Mouse (Mus musculus): ENCODE data around the gene Tdrd6. TPM values are rescaled to one million over a fixed set of nuclear protein-coding genes. Genes with fewer than 3 reads are reported as not detected.
A peak's percentile ranks its signal among the peaks of the same experiment; 100 is the strongest.

Gene Tdrd6
- polyA plus RNA-seq, 1 experiment from 2014 or later, result 0.05 TPM

DNA sequence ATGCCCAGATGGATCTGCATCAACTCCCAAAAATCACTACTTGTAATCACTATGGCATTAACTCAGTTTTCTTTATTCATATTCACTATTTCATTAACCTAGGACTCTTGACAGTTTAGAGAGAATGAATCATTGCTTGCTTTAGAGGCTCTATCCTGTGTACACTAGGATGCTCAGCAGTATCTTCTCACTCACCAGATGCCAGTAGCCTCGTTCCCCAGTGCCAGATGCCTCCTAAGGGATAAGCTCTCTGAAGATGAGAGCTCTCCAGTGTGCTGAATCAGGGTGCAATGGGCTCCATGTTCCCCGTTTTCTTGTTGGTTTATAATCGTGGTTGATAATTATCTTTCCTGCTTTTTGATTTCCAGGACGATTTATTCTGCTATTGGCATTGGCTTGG, 31.4 kb downstream of the Tdrd6 start:
- H3K4me1 ChIP-seq, result no peaks in the 10 kb centered on the region
- no peak overlapping the region for H3K27ac ChIP-seq
- no peaks in the 10 kb centered on the region for H3K36me3 ChIP-seq
- H3K4me2 ChIP-seq (replicated peaks), result no peak overlapping the region
- no peaks in the 10 kb centered on the region for H3K27me3 ChIP-seq
- no peak for ATAC-seq (ENCODE audit: low FRiP score)
- H3K4me3 ChIP-seq, result no peak overlapping the region
- WGBS, result 78% methylated on average over 4 of the region's 4 CpGs
- no peak overlapping the region for H3K9ac ChIP-seq
- H3K9me3 ChIP-seq (replicated peaks), result no peaks in the 10 kb centered on the region

DNA sequence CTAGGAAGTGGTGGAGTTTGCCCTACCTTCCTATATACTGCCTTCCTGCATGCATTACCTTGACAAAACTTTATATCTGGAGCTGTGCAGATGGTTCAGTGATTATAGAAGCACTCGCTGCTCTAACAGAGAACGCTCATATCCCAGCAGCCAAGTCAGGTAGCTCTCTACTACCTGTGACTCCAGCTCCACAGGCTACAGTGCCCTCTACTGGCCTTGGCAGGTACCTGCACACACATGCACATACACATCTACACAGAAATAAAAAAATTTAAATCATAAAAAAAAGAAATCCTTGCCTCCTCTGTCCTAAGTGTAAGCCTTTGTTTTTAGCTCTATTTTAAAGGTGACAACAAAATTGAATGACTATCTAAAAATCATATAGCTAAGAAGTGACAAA, 32.4 kb downstream of the Tdrd6 start:
- 96% methylated on average over 2 of the region's 2 CpGs for WGBS
- no peak overlapping the region for H3K9ac ChIP-seq
- no peaks in the 10 kb centered on the region for H3K27me3 ChIP-seq
- H3K4me1 ChIP-seq, result no peaks in the 10 kb centered on the region
- no peak overlapping the region for H3K4me3 ChIP-seq
- no peak overlapping the region for H3K4me2 ChIP-seq (replicated peaks)
- H3K36me3 ChIP-seq, result no peaks in the 10 kb centered on the region
- H3K9me3 ChIP-seq (replicated peaks), result no peaks in the 10 kb centered on the region
- no peak overlapping the region for H3K27ac ChIP-seq
- no peak for ATAC-seq (ENCODE audit: low FRiP score)

GRCm38 (mm10) chr17:43592296-43593291, 37.5 kb downstream of the Tdrd6 start:
- Histone ChIP-seq H3K36me3 (no peaks in the 10 kb centered on the region), H3K4me1 (no peaks in the 10 kb centered on the region), H3K4me2 (replicated peaks) (no peak overlapping the region), H3K9ac (no peak overlapping the region), H3K4me3 (no peak overlapping the region), H3K27ac (no peak overlapping the region), H3K9me3 (replicated peaks) (no peaks in the 10 kb centered on the region), H3K27me3 (no peaks in the 10 kb centered on the region)
- WGBS, result 90% methylated on average over 21 of the region's 21 CpGs
- ATAC-seq (ENCODE audit: low FRiP score), result no peak

GRCm38 (mm10) chr17:43590531-43590930, 39.6 kb downstream of the Tdrd6 start:
- no peak for ATAC-seq (ENCODE audit: low FRiP score)
- H3K36me3 ChIP-seq, result no peaks in the 10 kb centered on the region
- H3K4me2 ChIP-seq (replicated peaks), result no peak overlapping the region
- WGBS, result 81% methylated on average over 5 of the region's 5 CpGs
- no peaks in the 10 kb centered on the region for H3K4me1 ChIP-seq
- no peak overlapping the region for H3K27ac ChIP-seq
- no peak overlapping the region for H3K9ac ChIP-seq
- no peak overlapping the region for H3K4me3 ChIP-seq
- no peaks in the 10 kb centered on the region for H3K9me3 ChIP-seq (replicated peaks)
- no peaks in the 10 kb centered on the region for H3K27me3 ChIP-seq

GRCm38 (mm10) chr17:43589750-43590149, 40.3 kb downstream of the Tdrd6 start:
- H3K36me3 ChIP-seq, result no peaks in the 10 kb centered on the region
- H3K9ac ChIP-seq, result no peak overlapping the region
- no peak for ATAC-seq (ENCODE audit: low FRiP score)
- H3K4me1 ChIP-seq, result no peaks in the 10 kb centered on the region
- H3K27me3 ChIP-seq, result no peaks in the 10 kb centered on the region
- no peak overlapping the region for H3K4me2 ChIP-seq (replicated peaks)
- no peak overlapping the region for H3K4me3 ChIP-seq
- 93% methylated on average over 6 of the region's 6 CpGs for WGBS
- H3K27ac ChIP-seq, result no peak overlapping the region
- H3K9me3 ChIP-seq (replicated peaks), result no peaks in the 10 kb centered on the region

GRCm38 (mm10) chr17:43587278-43587677, 42.8 kb downstream of the Tdrd6 start:
- H3K27ac ChIP-seq, result no peak overlapping the region

DNA sequence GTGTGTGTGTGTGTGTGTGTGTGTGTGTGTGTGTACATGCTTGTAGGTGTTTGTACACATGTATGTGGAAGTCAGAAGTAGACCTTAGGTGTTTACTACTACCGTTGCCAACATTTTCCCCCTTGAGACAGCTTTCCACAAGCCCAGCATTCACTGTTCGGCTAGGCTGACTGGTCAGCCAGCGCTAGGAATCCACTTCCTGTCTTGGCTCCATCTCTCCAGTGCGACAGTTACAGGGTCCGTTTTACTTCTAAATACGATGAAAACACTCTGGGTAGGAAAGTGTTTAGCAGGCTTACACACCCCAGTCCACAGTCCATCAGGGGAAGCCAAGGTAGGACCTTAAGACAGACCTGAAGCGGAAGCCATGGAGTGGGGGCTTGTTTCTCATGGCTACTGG, 45.3 kb downstream of the Tdrd6 start:
- no peak overlapping the region for H3K4me2 ChIP-seq (replicated peaks)
- H3K9ac ChIP-seq, result no peak overlapping the region
- no peak overlapping the region for H3K4me3 ChIP-seq
- H3K27me3 ChIP-seq, result no peaks in the 10 kb centered on the region
- ATAC-seq (ENCODE audit: low FRiP score), result no peak
- H3K36me3 ChIP-seq, result no peaks in the 10 kb centered on the region
- no peaks in the 10 kb centered on the region for H3K9me3 ChIP-seq (replicated peaks)
- peaks cover 15% of the 10 kb centered on the region for H3K4me1 ChIP-seq
- no peak overlapping the region for H3K27ac ChIP-seq
- 84% methylated on average over 7 of the region's 7 CpGs for WGBS

More at GRCm38 (mm10) chr17:43587278-43587677, 42.8 kb downstream of the Tdrd6 start:
- ATAC-seq (ENCODE audit: low FRiP score), result no peak
- 0 out of 2 replicates have a peak, but pooled peaks cover 2% of the 10 kb centered on the region for H3K4me1 ChIP-seq
- H3K27me3 ChIP-seq, result no peaks in the 10 kb centered on the region
- H3K4me2 ChIP-seq (replicated peaks), result no peak overlapping the region
- no peaks in the 10 kb centered on the region for H3K36me3 ChIP-seq
- H3K9me3 ChIP-seq (replicated peaks), result no peaks in the 10 kb centered on the region
- no peak overlapping the region for H3K9ac ChIP-seq
- H3K4me3 ChIP-seq, result no peak overlapping the region
- 82% methylated on average over 2 of the region's 2 CpGs for WGBS

GRCm38 (mm10) chr17:43581012-43581467, 49.1 kb downstream of the Tdrd6 start:
- peak overlapping the region; percentile 26; the same call in 1 of the 2 replicates for H3K27ac ChIP-seq
- H3K9ac ChIP-seq, result no peak overlapping the region
- H3K4me1 ChIP-seq, result peaks cover 15% of the 10 kb centered on the region
- 21% methylated on average over 8 of the region's 8 CpGs for WGBS
- ATAC-seq (ENCODE audit: low FRiP score), result peak; percentile 60; the same call in 1 of the 2 replicates
- no peaks in the 10 kb centered on the region for H3K27me3 ChIP-seq
- no peak overlapping the region for H3K4me3 ChIP-seq
- no peaks in the 10 kb centered on the region for H3K36me3 ChIP-seq
- H3K9me3 ChIP-seq (replicated peaks), result no peaks in the 10 kb centered on the region
- peak overlapping the region; percentile 27 for H3K4me2 ChIP-seq (replicated peaks)

- no peak overlapping the region for H3K4me3 ChIP-seq
- peaks cover 15% of the 10 kb centered on the region for H3K4me1 ChIP-seq
- peak overlapping the region; percentile 27 for H3K4me2 ChIP-seq (replicated peaks)
- H3K9ac ChIP-seq, result no peak overlapping the region
- ATAC-seq (ENCODE audit: low FRiP score), result no peak
- 30% methylated on average over 3 of the region's 3 CpGs for WGBS
- no peaks in the 10 kb centered on the region for H3K9me3 ChIP-seq (replicated peaks)
- H3K27me3 ChIP-seq, result no peaks in the 10 kb centered on the region
- H3K27ac ChIP-seq, result peak overlapping the region; percentile 26; the same call in 1 of the 2 replicates
- H3K36me3 ChIP-seq, result no peaks in the 10 kb centered on the region
Observed at GRCm38 (mm10) chr17:43580456-43580855, 49.6 kb downstream of the Tdrd6 start.

DNA sequence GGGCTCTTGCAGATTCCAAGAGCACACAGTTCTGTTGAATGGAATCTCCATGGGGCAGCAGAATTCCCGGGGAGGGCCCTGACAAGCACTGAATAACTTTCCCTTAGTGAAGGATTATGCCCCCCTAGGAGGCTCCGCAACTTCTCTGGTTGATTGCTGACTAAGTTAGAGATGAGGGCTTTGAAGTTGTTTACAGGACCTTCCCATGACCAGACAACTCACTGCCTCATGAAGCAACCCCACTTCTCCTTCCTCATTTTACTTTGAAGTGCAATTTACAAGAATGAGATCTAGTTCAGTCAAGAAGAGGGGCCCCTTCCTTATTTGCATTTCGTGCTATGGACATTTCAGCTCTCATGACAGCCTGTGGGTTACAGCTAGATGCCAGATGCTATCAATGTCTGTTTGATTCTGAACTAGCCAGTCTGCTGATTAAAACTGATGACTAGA, 56.5 kb downstream of the Tdrd6 start:
- no peak overlapping the region for H3K4me3 ChIP-seq
- no peaks in the 10 kb centered on the region for H3K9me3 ChIP-seq (replicated peaks)
- H3K9ac ChIP-seq, result no peak overlapping the region
- 14% methylated on average over 3 of the region's 3 CpGs for WGBS
- no peak; the same call in 1 of the 2 replicates for ATAC-seq (ENCODE audit: low FRiP score)
- no peak overlapping the region for H3K27ac ChIP-seq
- H3K27me3 ChIP-seq, result peaks cover 4% of the 10 kb centered on the region; the same call in 1 of the 2 replicates
- peaks cover 8% of the 10 kb centered on the region for H3K4me1 ChIP-seq
- no peaks in the 10 kb centered on the region for H3K36me3 ChIP-seq
- H3K4me2 ChIP-seq (replicated peaks), result no peak overlapping the region

- no peak overlapping the region for H3K27ac ChIP-seq
- H3K4me1 ChIP-seq, result peaks cover 11% of the 10 kb centered on the region
- no peak overlapping the region for H3K4me2 ChIP-seq (replicated peaks)
- H3K9me3 ChIP-seq (replicated peaks), result no peaks in the 10 kb centered on the region
- WGBS, result 58% methylated on average over 7 of the region's 7 CpGs
- no peak for ATAC-seq (ENCODE audit: low FRiP score)
- no peak overlapping the region for H3K4me3 ChIP-seq
- H3K9ac ChIP-seq, result no peak overlapping the region
- H3K36me3 ChIP-seq, result no peaks in the 10 kb centered on the region
- H3K27me3 ChIP-seq, result peaks cover 4% of the 10 kb centered on the region; the same call in 1 of the 2 replicates
Observed at GRCm38 (mm10) chr17:43569287-43569686, 60.8 kb downstream of the Tdrd6 start.

DNA sequence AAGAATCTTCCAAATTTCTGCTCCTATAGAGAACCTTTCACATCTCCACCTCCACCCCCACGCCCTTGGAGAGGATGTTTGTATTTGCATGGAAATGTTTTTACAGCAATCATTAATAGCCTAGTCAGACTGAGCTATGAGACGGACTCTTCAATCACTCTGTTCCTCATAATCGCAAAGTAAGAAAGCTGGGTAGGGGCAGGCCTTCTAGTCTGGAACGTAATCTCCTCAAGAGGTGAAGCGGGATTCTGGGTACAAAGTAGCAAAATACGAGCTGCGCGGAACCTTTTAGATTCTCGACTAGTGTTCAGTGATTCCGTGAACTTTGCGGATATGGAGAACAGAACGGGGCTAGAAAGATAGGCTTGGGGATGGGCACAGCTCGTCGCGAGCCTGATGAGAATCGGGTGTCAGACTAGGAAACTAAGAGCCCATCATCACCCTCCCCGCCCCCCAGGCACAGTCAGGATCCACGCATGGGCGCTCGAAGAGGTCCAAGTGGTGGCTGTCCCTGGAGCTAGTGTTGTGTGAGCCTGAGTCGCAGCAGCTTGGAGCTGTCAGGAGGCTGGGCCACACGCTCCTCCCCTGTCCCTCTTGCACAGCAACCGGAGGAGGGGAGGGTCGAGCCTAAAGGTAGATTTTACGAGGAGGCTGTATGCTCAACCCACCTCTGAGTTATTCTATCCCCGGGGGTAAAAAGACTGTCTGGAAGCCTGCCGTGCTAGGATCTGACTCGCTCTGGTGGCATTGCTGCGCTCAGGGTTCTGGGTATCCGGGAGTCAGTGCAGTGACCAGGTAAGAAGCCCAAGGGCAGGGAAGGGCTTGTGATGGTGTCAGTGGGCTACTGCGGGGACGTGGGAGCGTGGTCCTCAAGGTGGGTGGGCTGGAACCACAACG, 61.9 kb downstream of the Tdrd6 start, which contains the start of gene Pla2g7:
Gene Pla2g7, plus strand, starts transcription at position 107 of the 897 bp plus-strand sequence.
- 1% methylated on average over 34 of the region's 34 CpGs for WGBS
- peak within 1 kb of the TSS; percentile 69 for H3K4me2 ChIP-seq (replicated peaks)
- peak within 1 kb of the TSS; percentile 40 for H3K4me3 ChIP-seq
- peak; percentile 86 for ATAC-seq (ENCODE audit: low FRiP score)
- peaks cover 6% of the 10 kb centered on the region for H3K4me1 ChIP-seq
- no peaks in the 10 kb centered on the region for H3K36me3 ChIP-seq
- H3K9ac ChIP-seq, result peak within 1 kb of the TSS; percentile 57
- H3K27ac ChIP-seq, result 0 out of 2 replicates have a peak within 1 kb of the TSS, but pooled peaks have one; percentile 4
- H3K9me3 ChIP-seq (replicated peaks), result no peaks in the 10 kb centered on the region
- peaks cover 4% of the 10 kb centered on the region; the same call in 1 of the 2 replicates for H3K27me3 ChIP-seq
